Mouse (Mus musculus): ENCODE results near the gene Gm10300.

DNA sequence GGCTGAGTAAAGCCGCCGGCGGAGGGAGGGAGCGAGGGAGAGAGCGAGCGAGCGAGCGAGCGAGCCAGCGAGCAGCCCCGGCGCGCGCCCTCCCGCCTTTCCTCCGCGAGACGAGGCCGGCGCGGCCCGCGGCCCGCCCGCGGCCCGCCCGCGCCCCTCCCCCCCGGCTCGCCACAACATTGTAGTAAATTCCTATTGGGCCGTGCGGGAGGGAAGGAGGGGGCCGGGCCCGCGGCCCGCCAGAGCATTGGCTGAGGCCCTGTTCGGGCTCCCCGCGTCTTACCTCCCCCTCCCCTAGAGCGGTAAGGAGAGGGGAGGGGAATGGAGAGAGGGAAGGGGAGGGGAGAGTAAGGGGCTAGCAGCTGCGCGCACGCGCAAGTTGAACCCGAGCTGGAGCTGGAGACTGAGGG, 25.5 kb upstream of the Gm10300 start:
- TF ChIP-seq POLR2A (IDR thresholded peaks at IDR 0.05; ENCODE audit: borderline replicate concordance, insufficient read depth, low read length) (peak; percentile 14; the same call in 1 of the 2 replicates), CTCF (IDR thresholded peaks at IDR 0.05; ENCODE audit: borderline replicate concordance, insufficient read depth, low read depth, low read length) (no peak)

Data from cerebellum, adult 2 months (tissue).